Mouse (Mus musculus) ovary, postnatal 36 days (tissue): ENCODE data around the gene Gm17428.
"Not testable (repeated sequence)": the region's sequence is repeated elsewhere in the genome, so short reads cannot be mapped to it uniquely, and the experiment has no call there.

Experiments
- DNase-seq: peaks from one replicate; pipeline ENCODE4 v3.0.0; 2022; ENCODE audit warnings: low spot score, mixed read lengths

Gene Gm17428

GRCm38 (mm10) chr14:54953664-54954206 is 23.0 kb upstream of the Gm17428 start:
- no peak for DNase-seq

GRCm38 (mm10) chr14:54954474-54954873 is 22.3 kb upstream of the Gm17428 start:
- DNase-seq: no peak

GRCm38 (mm10) chr14:54955481-54955880 is 21.3 kb upstream of the Gm17428 start:
- no peak for DNase-seq

GRCm38 (mm10) chr14:54956533-54956932 is 20.2 kb upstream of the Gm17428 start:
- no peak for DNase-seq

- no peak for DNase-seq
Measured at GRCm38 (mm10) chr14:54958503-54958902, 18.2 kb upstream of the Gm17428 start.

- DNase-seq: no peak
Measured at GRCm38 (mm10) chr14:54959197-54959596, 17.5 kb upstream of the Gm17428 start.

- DNase-seq: not testable (repeated sequence)
Measured at GRCm38 (mm10) chr14:54959853-54960613, 16.7 kb upstream of the Gm17428 start.

GRCm38 (mm10) chr14:54960769-54961168 is 16.0 kb upstream of the Gm17428 start:
- DNase-seq: no peak

- no peak for DNase-seq
Measured at GRCm38 (mm10) chr14:54961487-54961886, 15.2 kb upstream of the Gm17428 start.

- no peak for DNase-seq
Measured at GRCm38 (mm10) chr14:54962714-54963113, 14.0 kb upstream of the Gm17428 start.

- DNase-seq: no peak
Measured at GRCm38 (mm10) chr14:54963727-54964126, 13.0 kb upstream of the Gm17428 start.

GRCm38 (mm10) chr14:54965044-54965443 is 11.7 kb upstream of the Gm17428 start:
- DNase-seq: no peak

- no peak for DNase-seq
Measured at GRCm38 (mm10) chr14:54965631-54966030, 11.1 kb upstream of the Gm17428 start.

- DNase-seq: no peak
Measured at GRCm38 (mm10) chr14:54966320-54966977, 10.3 kb upstream of the Gm17428 start, which contains the start of gene Myh6. Myh6 (minus strand) TSS chr14:54966927.

- DNase-seq: no peak
Measured at GRCm38 (mm10) chr14:54967874-54968273, 8.9 kb upstream of the Gm17428 start.

GRCm38 (mm10) chr14:54968344-54968743 is 8.4 kb upstream of the Gm17428 start:
- DNase-seq: no peak

GRCm38 (mm10) chr14:54972786-54973185 is 3.9 kb upstream of the Gm17428 start:
- not testable (repeated sequence) for DNase-seq

GRCm38 (mm10) chr14:54974068-54974791 is 2.5 kb upstream of the Gm17428 start:
- DNase-seq: no peak

- DNase-seq: no peak
Measured at GRCm38 (mm10) chr14:54978664-54979063, 1.9 kb downstream of the Gm17428 start.

GRCm38 (mm10) chr14:54981934-54982333 is 5.2 kb downstream of the Gm17428 start:
- no peak for DNase-seq

GRCm38 (mm10) chr14:54988350-54988874 is 11.7 kb downstream of the Gm17428 start:
- DNase-seq: not testable (repeated sequence)

GRCm38 (mm10) chr14:54988882-54989281 is 12.1 kb downstream of the Gm17428 start:
- DNase-seq: no peak
